Mouse (Mus musculus): Measurements from ENCODE around the gene Fam102a.
"Not testable (repeated sequence)": the region's sequence is repeated elsewhere in the genome, so short reads cannot be mapped to it uniquely, and the experiment has no call there.

- not testable (repeated sequence) for TF ChIP-seq GATA1 (IDR thresholded peaks at IDR 0.05; ENCODE audit: borderline replicate concordance, low read length); FLI1 (IDR thresholded peaks at IDR 0.05; ENCODE audit: low read length)
Observed at GRCm38 (mm10) chr2:32490730-32491129, 44.4 kb upstream of the Fam102a start.
